ENCODE assay signal across 7 mouse cellular contexts in the genomic region with DNA sequence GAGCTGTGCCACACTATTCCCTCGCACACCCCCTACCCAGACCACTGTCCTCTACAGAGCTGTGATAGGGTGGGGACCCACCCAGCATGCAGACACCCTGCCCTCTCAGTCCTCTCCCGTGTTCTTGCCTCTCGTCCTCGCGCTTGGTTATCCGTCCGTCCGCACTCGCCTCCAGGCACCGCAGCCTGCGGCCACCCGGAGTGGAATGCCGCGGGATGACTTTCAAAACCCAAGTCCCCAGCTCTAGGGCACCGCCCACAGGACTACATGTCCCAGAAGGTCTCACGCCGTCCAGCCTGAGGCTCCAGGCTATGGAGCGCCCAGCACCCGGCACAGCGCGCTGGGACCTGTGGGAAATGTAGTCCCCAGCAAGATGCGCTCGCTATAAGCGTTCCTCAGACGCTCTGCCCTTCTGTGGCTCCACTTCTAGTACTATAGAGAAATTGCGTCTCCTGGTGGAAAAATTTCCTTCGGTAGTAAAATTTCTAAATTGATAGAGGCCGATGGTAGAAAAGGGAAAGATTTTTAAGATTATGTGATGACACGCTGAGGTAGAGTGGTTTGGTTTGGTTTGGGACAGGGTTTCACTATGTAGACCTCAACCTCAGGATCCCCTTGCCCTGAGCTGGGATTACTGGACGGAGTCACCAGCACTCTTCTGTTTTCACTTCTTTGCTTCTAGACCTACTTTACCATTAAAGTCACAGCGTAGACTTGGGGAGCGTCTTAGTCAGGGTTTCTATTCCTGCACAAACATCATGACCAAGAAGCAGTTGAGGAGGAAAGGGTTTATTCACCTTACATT. TPM values are rescaled to one million over a fixed set of nuclear protein-coding genes. Genes with fewer than 3 reads are reported as not detected.
DNase-seq lines count a peak whose midpoint lies in the region; ATAC-seq and TF ChIP-seq lines count a peak whose summit lies in the region.

A gene (minus strand): TSS at position 210 of the 805 bp plus-strand sequence.

- TF ChIP-seq CTCF in brain, embryonic 14.5 days (IDR thresholded peaks at IDR 0.05; ENCODE audit: borderline replicate concordance, extremely low read depth, insufficient read depth, insufficient read length): no peak; the same call in 1 of the 2 replicates
- TF ChIP-seq CTCF in midbrain, postnatal 0 days (IDR thresholded peaks at IDR 0.05): peak; percentile 72

- H3K27ac ChIP-seq in embryonic facial prominence, embryonic 15.5 days (replicated peaks): no peak within 1 kb of the TSS
- H3K27ac ChIP-seq in limb, embryonic 12.5 days: no peak within 1 kb of the TSS
- H3K27ac ChIP-seq in midbrain, postnatal 0 days (ENCODE audit: low read depth, low read length): no peak within 1 kb of the TSS

- peak within 1 kb of the TSS; percentile 40 for H3K9ac ChIP-seq in embryonic facial prominence, embryonic 15.5 days
- peak within 1 kb of the TSS; percentile 59 for H3K9ac ChIP-seq in limb, embryonic 12.5 days (replicated peaks)
- peak within 1 kb of the TSS; percentile 48; the same call in 1 of the 2 replicates for H3K9ac ChIP-seq in midbrain, postnatal 0 days (replicated peaks; ENCODE audit: low read length, poor library complexity, severe bottlenecking)

- peak; percentile 97 for DNase-seq in brain, embryonic 14.5 days (ENCODE audit: low read depth)
- DNase-seq in heart, adult 9 months (ENCODE audit: low spot score in 2 of 2): peak; percentile 58 to 71
- peak; percentile 73 for DNase-seq in kidney, adult 9 months
- peak; percentile 95 for DNase-seq in midbrain, postnatal 0 days (ENCODE audit: low spot score)
- DNase-seq in testis, postnatal 10 days (ENCODE audit: low spot score): peak; percentile 90

- H3K9me3 ChIP-seq in embryonic facial prominence, embryonic 15.5 days (replicated peaks): no peaks in the 10 kb centered on the region
- no peaks in the 10 kb centered on the region for H3K9me3 ChIP-seq in limb, embryonic 12.5 days
- H3K9me3 ChIP-seq in midbrain, postnatal 0 days (ENCODE audit: low read length): no peaks in the 10 kb centered on the region

- no peaks in the 10 kb centered on the region for H3K36me3 ChIP-seq in embryonic facial prominence, embryonic 15.5 days
- no peaks in the 10 kb centered on the region for H3K36me3 ChIP-seq in limb, embryonic 12.5 days
- no peaks in the 10 kb centered on the region for H3K36me3 ChIP-seq in midbrain, postnatal 0 days (ENCODE audit: insufficient read depth, low read length)

- H3K4me3 ChIP-seq in embryonic facial prominence, embryonic 15.5 days (replicated peaks): peak within 1 kb of the TSS; percentile 56
- peak within 1 kb of the TSS; percentile 54 for H3K4me3 ChIP-seq in limb, embryonic 12.5 days (replicated peaks)
- peak within 1 kb of the TSS; percentile 54 for H3K4me3 ChIP-seq in midbrain, postnatal 0 days (ENCODE audit: low read depth, low read length)

- peak; percentile 100 for ATAC-seq in embryonic facial prominence, embryonic 15.5 days (ENCODE audit: insufficient number of reproducible peaks, low FRiP score, low TSS enrichment, low read depth)
- ATAC-seq in limb, embryonic 12.5 days (ENCODE audit: insufficient number of reproducible peaks, insufficient read depth, low FRiP score, low TSS enrichment, low read depth): peak; percentile 100
- peak; percentile 100 for ATAC-seq in midbrain, postnatal 0 days (ENCODE audit: low FRiP score)

- H3K4me1 ChIP-seq in embryonic facial prominence, embryonic 15.5 days: no peaks in the 10 kb centered on the region
- no peaks in the 10 kb centered on the region for H3K4me1 ChIP-seq in limb, embryonic 12.5 days (replicated peaks)
- H3K4me1 ChIP-seq in midbrain, postnatal 0 days (ENCODE audit: insufficient read depth, low read length): no peaks in the 10 kb centered on the region

- no peak for TF ChIP-seq POLR2A in brain, embryonic 14.5 days (IDR thresholded peaks at IDR 0.05; ENCODE audit: borderline replicate concordance, extremely low read depth, insufficient read depth, insufficient read length, poor library complexity, severe bottlenecking)

- 9% methylated on average over 32 of the region's 32 CpGs for WGBS in embryonic facial prominence, embryonic 15.5 days
- WGBS in limb, embryonic 12.5 days: 12% methylated on average over 32 of the region's 32 CpGs
- 8% methylated on average over 32 of the region's 32 CpGs for WGBS in midbrain, postnatal 0 days

- peak within 1 kb of the TSS; percentile 68 for H3K4me2 ChIP-seq in embryonic facial prominence, embryonic 15.5 days (replicated peaks)
- peak within 1 kb of the TSS; percentile 72 for H3K4me2 ChIP-seq in limb, embryonic 12.5 days
- peak within 1 kb of the TSS; percentile 83 for H3K4me2 ChIP-seq in midbrain, postnatal 0 days (ENCODE audit: low read depth, low read length, poor library complexity, severe bottlenecking)

- no peaks in the 10 kb centered on the region for H3K27me3 ChIP-seq in embryonic facial prominence, embryonic 15.5 days
- no peaks in the 10 kb centered on the region for H3K27me3 ChIP-seq in limb, embryonic 12.5 days
- no peaks in the 10 kb centered on the region for H3K27me3 ChIP-seq in midbrain, postnatal 0 days (ENCODE audit: insufficient read depth, low read length)

RNA-seq across cellular contexts. Expression of the gene that starts here (rescaled TPM):
- 13.2 and 18.1 TPM in 2 replicates for polyA plus RNA-seq in brain, embryonic 14.5 days (2012; rRNA removed)
- 14.8 and 16.5 TPM in 2 replicates for polyA plus RNA-seq in embryonic facial prominence, embryonic 15.5 days (2015; fragmentation: Nextera tagmentation; extraction: Ambion mirVana)
- 2.8 and 3.8 TPM in 2 replicates for polyA plus RNA-seq in limb, embryonic 12.5 days (2016; fragmentation: Nextera tagmentation; extraction: Ambion mirVana)
- total RNA-seq in midbrain, postnatal 0 days (2014; rRNA removed): 32.8 and 47.4 TPM in 2 replicates
- polyA plus RNA-seq in midbrain, postnatal 0 days (2015; fragmentation: Nextera tagmentation; extraction: Ambion mirVana): 9.0 and 10.0 TPM in 2 replicates
